Mouse (Mus musculus) megakaryocyte progenitor cell, adult 5-6 weeks (primary cell): ENCODE results near the gene Gtpbp1. TPM values are rescaled to one million over a fixed set of nuclear protein-coding genes. Genes with fewer than 3 reads are reported as not detected.
"Not testable (repeated sequence)": the region's sequence is repeated elsewhere in the genome, so short reads cannot be mapped to it uniquely, and the experiment has no call there.

Source experiments
- ATAC-seq: replicated peaks from 2 replicates; pipeline ENCODE4 v1.8.0; 2016; ENCODE audit warnings: mild to moderate bottlenecking, moderate TSS enrichment, inconsistent platforms; ENCODE audit not compliant: poor library complexity
- total RNA-seq, 2 experiments: library from RNA; stranded (forward) in 1 of 2; stranded (reverse) in 1 of 2; fragments of 157-497, 149-512 nt in 1 of 2; fragments of 200-1000 nt in 1 of 2; gene quantifications; 2 replicates each; pipeline versions ENCODE4 v1.2.3 to v1.2.4; 2015 to 2017

Gene Gtpbp1
- total RNA-seq (2015): 31.0 and 34.5 TPM in 2 replicates
- 48.2 and 58.6 TPM in 2 replicates for total RNA-seq (2017)

GRCm38 (mm10) chr15:79690426-79691022 is at the start of gene Gtpbp1:
Gene Gtpbp1, plus strand, starts transcription at chr15:79690845.
- peak; percentile 61 for ATAC-seq

DNA sequence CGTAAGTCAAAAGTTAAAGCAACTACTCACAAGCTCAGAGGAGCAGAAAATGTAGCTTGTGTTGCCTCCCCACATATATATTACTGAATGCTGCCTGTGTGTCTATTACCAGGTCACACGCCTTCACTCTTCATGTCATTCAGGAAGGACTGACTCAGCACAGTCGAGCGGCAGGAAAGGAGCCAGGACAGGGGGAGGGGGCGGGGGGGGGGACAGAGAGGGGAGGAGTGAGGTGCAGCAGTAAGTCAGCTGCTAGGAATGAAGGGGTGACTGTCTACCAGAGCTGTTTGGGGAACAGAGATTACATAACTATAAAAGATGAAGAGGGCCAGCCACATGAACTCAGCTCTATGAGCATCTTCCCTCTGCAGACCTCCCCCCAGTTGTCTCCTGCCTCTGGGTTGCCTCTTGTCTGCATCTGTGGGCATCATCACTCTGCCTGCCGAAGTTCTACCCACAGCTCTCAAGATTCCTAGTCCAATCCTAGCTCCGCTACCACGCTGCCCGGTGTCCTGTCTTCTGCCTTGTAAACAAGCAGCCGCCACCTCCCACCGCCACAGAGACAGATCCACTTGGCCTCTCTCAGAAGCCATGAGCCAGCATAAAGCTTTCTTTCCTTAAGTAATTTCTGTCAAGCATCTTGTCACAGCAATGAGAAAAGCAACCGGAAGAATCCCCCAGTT is 49.4 kb upstream of the Gtpbp1 start:
- ATAC-seq: no peak

DNA sequence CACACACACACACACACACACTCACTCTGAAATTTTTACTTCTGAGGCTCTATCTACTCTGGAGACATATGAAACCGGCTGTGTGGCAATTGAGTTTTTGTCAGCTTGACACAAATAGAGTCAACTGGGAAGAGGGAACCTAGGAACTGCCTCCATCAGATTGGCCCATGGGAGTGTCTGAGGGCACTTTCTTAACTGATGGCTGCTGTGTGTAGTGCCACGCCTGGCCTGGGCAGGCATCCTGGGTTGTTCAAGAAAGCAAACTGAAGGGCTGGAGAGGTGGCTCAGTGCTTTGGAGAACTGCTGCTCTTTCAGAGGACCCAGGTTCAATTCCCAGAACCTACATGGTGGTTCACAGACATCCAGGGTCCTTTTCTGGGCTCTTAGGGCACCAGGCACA is 45.2 kb upstream of the Gtpbp1 start:
- peak; percentile 48 for ATAC-seq

DNA sequence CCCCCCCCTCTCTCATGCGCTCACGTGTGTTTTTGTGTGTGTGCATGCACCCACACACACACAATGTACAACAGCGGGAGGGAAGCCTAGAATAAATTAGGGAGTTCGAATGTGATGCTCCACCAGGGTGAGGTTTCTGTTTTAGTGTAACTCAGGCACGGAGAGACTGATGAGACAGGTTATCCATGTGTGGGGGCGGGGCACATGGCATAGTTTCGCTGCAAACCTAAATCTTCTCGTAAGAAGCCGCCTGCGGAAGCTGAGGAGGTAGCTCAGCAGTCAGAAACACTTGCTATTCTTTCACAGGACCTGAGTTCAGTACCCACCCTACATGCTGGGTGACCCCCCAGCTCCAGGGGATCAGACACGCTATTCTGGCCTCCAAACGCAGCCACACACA is 42.5 kb upstream of the Gtpbp1 start:
- no peak for ATAC-seq

DNA sequence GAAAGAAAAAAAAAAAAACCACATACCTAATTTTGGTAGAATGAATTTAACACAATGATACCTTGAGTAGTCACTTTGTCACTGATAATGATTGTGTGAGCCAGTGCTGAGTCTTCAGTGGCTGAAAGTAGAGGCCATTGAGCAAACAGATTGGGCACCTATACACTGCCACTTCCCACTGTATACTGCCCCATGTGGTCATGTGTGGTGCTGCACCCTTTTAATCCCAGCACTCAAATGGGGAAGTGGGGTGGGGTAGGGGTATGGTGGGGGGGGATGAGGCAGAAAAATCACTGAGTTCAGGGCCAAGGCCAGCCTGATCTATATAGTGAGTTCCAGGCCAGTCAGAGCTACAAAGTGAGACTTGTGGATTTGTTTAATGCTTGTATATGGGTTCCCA is 40.1 kb upstream of the Gtpbp1 start:
- peak; percentile 90 for ATAC-seq

- ATAC-seq: no peak; the same call in 1 of the 2 replicates
Observed at GRCm38 (mm10) chr15:79651481-79651880, 39.2 kb upstream of the Gtpbp1 start.

- no peak for ATAC-seq
Observed at GRCm38 (mm10) chr15:79656451-79656850, 34.2 kb upstream of the Gtpbp1 start.

DNA sequence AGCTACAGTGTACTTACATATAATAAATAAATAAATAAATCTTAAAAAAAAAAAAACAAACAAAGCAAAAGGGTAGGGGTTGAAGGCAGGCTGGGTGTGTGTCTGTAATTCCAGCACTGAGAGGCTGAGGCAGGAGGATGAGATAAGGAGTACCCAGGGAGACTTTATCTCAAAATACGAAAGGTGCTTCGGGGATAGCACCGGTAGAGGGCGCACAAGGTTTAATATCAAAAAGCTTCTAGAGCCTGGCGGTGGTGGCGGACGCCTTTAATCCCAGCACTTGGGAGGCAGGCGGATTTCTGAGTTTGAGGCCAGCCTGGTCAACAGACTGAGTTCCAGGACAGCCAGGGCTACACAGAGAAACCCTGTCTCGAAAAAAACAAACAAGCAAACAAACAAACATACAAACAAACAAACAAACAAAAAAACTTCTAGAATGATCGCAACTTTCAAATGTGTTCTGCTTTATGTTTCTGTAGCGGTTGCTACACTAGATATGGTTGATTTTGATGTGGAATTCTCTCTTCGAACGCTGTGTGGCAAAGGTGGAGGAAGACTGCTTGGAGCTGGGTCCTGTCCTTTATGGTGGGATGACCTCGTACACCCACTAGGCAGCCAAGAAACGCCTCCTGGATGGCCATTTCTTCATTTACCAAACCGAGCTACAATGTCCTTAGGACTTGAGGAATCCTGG is 32.7 kb upstream of the Gtpbp1 start:
- peak; percentile 72 for ATAC-seq

DNA sequence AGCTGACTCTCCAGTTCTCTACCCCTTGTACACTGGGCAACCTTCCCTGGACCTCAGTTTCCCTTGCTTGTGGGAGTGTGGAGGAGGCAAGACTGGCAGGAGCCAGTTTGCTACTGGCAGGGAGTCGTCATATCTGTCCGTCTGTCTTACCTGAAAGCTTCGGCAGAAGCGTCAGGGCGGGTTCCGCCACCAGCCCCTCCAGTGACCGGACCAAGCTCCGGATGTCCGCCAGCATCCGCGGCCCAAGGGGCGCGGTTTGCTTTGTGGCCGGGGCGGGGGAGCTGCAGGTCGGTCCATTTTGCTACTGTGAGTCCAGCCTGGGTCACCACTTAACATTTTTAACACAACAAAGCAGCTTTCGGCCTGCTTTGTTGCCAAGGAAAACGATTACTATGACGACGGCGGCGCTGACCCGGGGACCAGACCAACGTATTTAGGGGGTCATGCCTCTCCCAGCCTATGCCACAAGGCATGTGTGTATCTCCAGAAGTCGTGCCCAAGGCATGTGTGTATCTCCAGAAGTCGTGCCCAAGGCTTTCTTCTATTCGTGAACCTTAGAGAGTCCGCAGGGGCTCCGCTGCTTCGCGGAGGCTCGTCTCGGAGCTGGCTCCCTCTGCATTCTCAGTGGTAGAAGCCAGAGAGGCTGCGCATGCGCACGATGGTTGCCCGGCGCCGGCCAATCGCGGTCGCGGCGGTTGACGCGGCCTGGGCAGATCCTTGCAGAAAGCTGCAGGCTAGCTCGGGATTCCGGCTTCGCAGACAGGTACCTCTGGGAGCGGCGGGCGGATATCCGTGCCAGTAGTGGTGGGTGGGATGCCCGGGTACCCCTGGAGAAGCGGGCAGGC is 31.9 kb upstream of the Gtpbp1 start, which contains the start of the genes Fam227a and Cby1:
Gene Fam227a, minus strand, starts transcription at position 426 of the 845 bp plus-strand sequence.
Gene Cby1, plus strand, starts transcription at position 669 of the 845 bp plus-strand sequence.
- peak; percentile 80 for ATAC-seq

GRCm38 (mm10) chr15:79661852-79662251 is 28.8 kb upstream of the Gtpbp1 start:
- peak; percentile 42; the same call in 1 of the 2 replicates for ATAC-seq

DNA sequence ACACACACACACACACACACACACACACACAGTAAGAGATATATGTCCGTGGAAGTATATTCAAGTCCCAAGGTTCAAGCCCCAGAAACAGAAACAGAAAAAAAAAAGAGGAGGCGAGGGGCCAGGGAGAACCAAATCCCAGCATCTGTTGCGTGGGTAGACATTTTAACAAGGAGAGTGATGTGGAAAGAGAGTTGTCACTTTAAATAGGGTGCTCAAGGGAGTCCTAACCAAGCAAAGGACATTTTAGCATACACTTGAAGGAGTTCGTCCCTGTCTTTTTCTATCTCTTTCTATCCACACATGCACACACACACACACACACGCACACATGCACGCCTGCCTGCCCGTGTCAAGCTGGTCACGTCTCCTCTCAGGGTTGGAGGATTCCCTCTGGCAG is 26.0 kb upstream of the Gtpbp1 start:
- ATAC-seq: no peak

DNA sequence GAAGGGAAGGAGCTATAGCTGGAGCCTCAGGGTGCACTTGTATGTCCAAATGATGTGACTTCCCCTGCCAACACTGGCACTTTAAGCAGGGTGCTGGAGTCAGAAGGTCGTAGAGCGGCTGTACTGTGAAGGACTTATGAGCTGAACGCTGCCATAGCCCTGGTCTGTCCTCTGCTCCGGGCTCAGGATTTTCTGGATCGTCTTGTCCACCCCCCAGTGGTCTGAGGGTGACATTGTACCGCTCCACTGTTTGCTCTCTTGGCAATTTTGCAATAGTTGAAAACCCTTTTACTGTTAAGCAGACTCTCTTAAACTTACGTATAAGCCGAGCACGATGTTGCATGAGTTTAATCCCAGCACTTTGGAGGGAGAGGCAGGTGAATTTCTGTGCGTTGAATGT is 21.4 kb upstream of the Gtpbp1 start:
- ATAC-seq: no peak

DNA sequence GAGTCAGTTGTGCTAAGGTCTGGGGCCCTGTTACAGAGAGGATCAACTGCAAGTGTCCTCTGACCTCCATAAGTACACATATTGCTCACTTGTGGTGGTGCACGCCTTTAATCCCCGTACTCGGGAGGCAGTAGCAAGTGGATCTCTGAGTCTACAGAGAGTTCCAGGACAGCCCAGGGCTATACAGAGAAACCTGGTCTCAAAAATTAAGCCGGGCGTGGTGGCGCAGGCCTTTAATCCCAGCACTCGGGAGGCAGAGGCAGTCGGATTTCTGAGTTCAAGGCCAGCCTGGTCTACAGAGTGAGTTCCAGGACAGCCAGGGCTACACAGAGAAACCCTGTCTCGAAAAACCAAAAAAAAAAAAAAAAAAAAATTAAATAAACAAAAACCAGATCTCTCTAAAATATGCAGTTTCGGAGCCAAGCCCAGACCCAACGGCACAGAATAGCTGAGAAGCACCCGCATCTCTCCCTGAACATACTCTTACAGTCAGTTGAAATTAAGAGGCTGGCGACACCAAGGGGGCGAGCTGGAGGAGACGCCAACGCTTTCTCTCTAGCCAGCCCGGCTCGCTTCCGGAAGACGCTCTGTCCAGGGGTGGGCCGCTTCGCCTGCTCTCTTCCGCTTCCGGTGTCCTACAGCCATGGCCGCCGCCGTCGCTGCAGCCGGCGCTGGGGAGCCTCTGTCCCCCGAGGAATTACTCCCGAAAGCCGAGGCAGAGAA is 20.2 kb upstream of the Gtpbp1 start, which contains the start of gene Tomm22:
Gene Tomm22, plus strand, starts transcription at position 613 of the 723 bp plus-strand sequence.
- ATAC-seq: peak; percentile 97

DNA sequence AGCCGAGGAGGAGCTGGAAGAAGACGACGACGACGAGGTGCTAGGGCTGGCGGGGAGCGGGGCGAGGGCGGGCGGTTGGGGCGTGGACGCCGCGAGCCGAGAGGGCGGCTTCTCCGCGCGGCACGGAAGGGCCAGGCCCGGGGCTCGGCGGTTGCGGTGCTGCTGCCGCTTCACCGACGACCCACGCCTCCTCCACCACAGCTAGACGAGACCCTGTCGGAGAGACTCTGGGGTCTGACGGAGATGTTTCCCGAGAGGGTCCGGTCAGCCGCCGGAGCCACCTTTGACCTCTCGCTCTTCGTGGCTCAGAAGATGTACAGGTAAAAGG is 19.7 kb upstream of the Gtpbp1 start:
- ATAC-seq: no peak; the same call in 1 of the 2 replicates

GRCm38 (mm10) chr15:79671828-79672348 is 18.8 kb upstream of the Gtpbp1 start:
- not testable (repeated sequence) for ATAC-seq

GRCm38 (mm10) chr15:79677936-79678335 is 12.7 kb upstream of the Gtpbp1 start:
- ATAC-seq: no peak

DNA sequence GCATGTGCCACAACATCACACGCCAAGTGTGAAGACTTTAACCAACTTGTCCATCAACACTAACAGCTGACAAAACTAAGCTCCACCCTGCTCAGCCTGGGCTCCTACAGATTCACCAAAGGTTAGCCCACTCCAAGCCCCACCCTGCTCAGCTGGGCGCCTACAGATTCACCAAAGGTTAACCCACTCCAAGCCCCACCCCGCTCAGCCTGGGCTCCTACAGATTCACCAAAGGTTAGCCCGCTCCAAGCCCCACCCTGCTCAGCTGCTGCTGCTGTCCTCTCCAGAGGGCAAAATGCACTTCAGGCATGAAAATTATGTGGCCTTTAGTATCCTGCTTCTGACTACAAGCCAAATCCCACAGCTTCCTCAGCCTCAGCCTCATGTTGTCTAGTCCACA is 8.7 kb upstream of the Gtpbp1 start:
- ATAC-seq: no peak

GRCm38 (mm10) chr15:79683146-79683545 is 7.5 kb upstream of the Gtpbp1 start:
- no peak for ATAC-seq

GRCm38 (mm10) chr15:79683707-79684465 is 6.8 kb upstream of the Gtpbp1 start:
- no peak for ATAC-seq
